Mouse (Mus musculus): Measurements from ENCODE around the gene Zswim3. TPM values are rescaled to one million over a fixed set of nuclear protein-coding genes. Genes with fewer than 3 reads are reported as not detected.
A peak's percentile ranks its signal among the peaks of the same experiment; 100 is the strongest.

The Zswim3 gene
- polyA plus RNA-seq, 1 experiment = 5.9 TPM

DNA sequence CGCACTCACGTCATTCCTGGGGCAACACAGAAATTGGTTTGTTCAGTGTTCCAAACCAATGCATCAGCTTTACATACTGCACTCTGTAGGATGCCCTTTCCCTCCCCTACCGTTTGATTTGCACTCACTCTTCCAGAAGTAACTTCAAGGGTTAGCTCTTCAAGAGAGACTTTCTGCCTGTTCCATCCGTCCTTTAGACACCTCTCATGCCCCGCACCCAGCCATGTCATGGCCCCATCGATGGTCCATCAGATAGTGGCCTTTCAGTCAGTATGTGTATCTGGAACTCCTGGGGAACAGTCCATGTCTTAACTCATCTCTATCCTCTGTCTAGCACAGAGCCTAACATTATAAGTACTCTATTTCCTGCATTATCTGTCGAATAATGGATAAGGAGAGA lies 42.3 kb upstream of the Zswim3 start:
- Histone ChIP-seq H3K4me3 (ENCODE audit: control insufficient read depth, insufficient read depth, low read length) (no peak overlapping the region), H3K4me1 (replicated peaks; ENCODE audit: control insufficient read depth, insufficient read depth, low read length) (no peaks in the 10 kb centered on the region), H3K36me3 (ENCODE audit: control insufficient read depth, insufficient read depth, low read length) (peaks cover 55% of the 10 kb centered on the region), H3K27ac (ENCODE audit: control insufficient read depth, insufficient read depth, low read length) (no peak overlapping the region), H3K27me3 (ENCODE audit: control insufficient read depth, insufficient read depth, low read length) (no peaks in the 10 kb centered on the region)
- TF ChIP-seq CTCF (IDR thresholded peaks at IDR 0.05; ENCODE audit: borderline replicate concordance, control insufficient read depth, extremely low read depth, insufficient read depth, low read length, poor library complexity) (no peak), POLR2A (IDR thresholded peaks at IDR 0.05; ENCODE audit: control insufficient read depth, extremely low read depth, insufficient read depth, low read length, poor library complexity) (no peak)
- no peak for DNase-seq
- 94% methylated on average over 7 of the region's 7 CpGs for WGBS

DNA sequence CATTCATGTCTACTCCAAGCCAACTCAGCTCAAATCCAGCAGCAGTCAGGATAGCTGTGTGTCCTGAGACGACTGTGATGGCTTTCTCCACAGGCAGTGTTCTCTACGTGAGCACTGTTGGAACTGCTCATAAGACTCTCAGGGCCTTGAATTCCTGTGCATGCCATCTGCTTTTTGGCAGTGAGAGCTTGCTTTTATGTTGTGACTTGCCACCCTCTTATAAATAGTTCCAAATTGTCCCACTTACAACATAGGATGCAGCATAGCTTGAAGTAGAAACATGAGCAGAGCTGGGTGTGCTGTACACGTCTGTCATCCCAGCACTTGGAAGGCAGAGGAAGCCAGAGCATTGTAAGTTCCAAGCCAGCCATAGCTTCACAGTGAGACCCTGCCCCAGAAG lies 39.1 kb upstream of the Zswim3 start:
- Histone ChIP-seq H3K36me3 (ENCODE audit: control insufficient read depth, insufficient read depth, low read length) (peaks cover 27% of the 10 kb centered on the region), H3K4me1 (replicated peaks; ENCODE audit: control insufficient read depth, insufficient read depth, low read length) (peaks cover 13% of the 10 kb centered on the region), H3K4me3 (ENCODE audit: control insufficient read depth, insufficient read depth, low read length) (no peak overlapping the region), H3K27ac (ENCODE audit: control insufficient read depth, insufficient read depth, low read length) (no peak overlapping the region), H3K27me3 (ENCODE audit: control insufficient read depth, insufficient read depth, low read length) (no peaks in the 10 kb centered on the region)
- no peak for TF ChIP-seq CTCF (IDR thresholded peaks at IDR 0.05; ENCODE audit: borderline replicate concordance, control insufficient read depth, extremely low read depth, insufficient read depth, low read length, poor library complexity)
- TF ChIP-seq POLR2A (IDR thresholded peaks at IDR 0.05; ENCODE audit: control insufficient read depth, extremely low read depth, insufficient read depth, low read length, poor library complexity) = no peak
- no peak for DNase-seq
- 94% methylated on average over 3 of the region's 3 CpGs for WGBS

DNA sequence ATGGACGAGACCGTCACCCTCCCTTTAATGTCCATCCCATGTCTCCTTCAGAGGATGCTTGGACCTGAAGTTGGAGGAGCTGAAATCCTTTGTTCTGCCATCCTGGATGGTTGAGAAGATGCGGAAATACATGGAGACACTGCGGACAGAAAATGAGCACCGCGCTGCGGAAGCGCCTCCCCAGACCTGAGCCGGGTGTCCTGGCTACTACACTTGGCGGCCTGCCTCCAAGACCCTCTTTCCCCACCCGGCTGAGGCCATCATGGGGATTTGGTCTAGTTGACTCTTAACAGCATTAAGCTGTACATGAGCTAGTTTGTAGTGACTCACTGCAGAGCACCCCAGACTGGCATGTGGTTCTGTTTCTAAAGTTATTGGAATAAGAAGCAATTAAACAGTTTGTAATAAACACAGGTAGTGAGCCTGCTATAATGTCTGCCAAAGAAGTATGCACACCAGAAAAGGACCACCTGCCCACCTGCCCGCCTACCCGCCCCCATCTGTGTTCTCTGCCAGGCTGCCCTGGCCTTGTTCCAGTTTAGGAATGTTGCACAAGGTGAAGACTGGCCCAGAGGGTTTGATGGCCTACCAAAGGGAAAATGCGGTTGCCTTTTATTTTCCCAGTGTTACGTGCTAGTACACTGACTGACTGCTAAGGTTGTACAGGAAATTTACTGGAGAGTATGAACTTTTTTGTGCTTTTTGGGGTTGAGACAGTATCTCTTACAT lies 36.9 kb upstream of the Zswim3 start:
- H3K36me3 ChIP-seq (ENCODE audit: control insufficient read depth, insufficient read depth, low read length) = peaks cover 19% of the 10 kb centered on the region
- H3K27ac ChIP-seq (ENCODE audit: control insufficient read depth, insufficient read depth, low read length) = no peak overlapping the region
- TF ChIP-seq CTCF (IDR thresholded peaks at IDR 0.05; ENCODE audit: borderline replicate concordance, control insufficient read depth, extremely low read depth, insufficient read depth, low read length, poor library complexity) (no peak), POLR2A (IDR thresholded peaks at IDR 0.05; ENCODE audit: control insufficient read depth, extremely low read depth, insufficient read depth, low read length, poor library complexity) (no peak)
- 98% methylated on average over 15 of the region's 15 CpGs for WGBS
- no peaks in the 10 kb centered on the region for H3K27me3 ChIP-seq (ENCODE audit: control insufficient read depth, insufficient read depth, low read length)
- no peak overlapping the region for H3K4me3 ChIP-seq (ENCODE audit: control insufficient read depth, insufficient read depth, low read length)
- H3K4me1 ChIP-seq (replicated peaks; ENCODE audit: control insufficient read depth, insufficient read depth, low read length) = peaks cover 21% of the 10 kb centered on the region
- no peak for DNase-seq

DNA sequence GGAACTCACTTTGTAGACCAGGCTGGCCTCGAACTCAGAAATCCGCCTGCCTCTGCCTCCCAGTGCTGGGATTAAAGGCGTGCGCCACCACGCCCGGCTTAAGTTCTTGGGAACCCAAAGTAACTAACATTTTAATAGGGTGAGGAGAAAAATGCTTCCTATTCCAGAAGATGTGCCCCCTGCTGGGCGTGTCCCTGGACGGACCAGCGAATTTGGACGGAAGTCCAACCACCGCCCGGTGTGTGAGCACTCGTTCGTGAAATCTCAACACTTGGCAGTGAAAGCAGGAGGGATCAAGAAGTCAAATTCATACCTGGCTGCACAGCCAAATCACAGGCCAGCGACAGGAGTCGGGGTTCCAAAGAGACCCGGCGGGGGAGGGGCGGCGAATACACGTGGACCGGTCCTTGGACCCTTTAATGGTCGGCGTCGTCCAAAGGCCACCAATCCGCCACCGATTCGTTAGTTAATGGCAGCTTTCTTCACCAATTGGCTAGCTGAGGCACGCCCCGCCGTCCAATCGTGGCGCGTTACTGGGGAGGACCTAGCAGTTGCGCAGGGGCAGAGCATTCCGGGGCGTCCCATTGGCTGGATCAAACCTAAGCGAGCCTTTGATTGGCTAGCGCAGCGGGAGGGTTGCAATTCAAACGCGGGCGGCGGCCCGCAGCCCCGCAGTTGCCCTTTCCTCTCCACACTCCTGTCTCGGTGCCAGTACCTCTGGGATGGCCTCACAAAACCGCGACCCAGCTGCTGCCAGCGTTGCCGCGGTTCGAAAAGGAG lies 35.5 kb upstream of the Zswim3 start, which contains the start of gene Ube2c:
Ube2c (plus strand) TSS at position 641 of the 780 bp plus-strand sequence.
- Histone ChIP-seq H3K36me3 (ENCODE audit: control insufficient read depth, insufficient read depth, low read length) (peaks cover 16% of the 10 kb centered on the region; the same call in 1 of the 2 replicates), H3K4me1 (replicated peaks; ENCODE audit: control insufficient read depth, insufficient read depth, low read length) (peaks cover 21% of the 10 kb centered on the region), H3K4me3 (ENCODE audit: control insufficient read depth, insufficient read depth, low read length) (peak within 1 kb of the TSS; percentile 77), H3K27ac (ENCODE audit: control insufficient read depth, insufficient read depth, low read length) (no peak within 1 kb of the TSS), H3K27me3 (ENCODE audit: control insufficient read depth, insufficient read depth, low read length) (no peaks in the 10 kb centered on the region)
- DNase-seq = peak; percentile 98
- WGBS = 2% methylated on average over 53 of the region's 53 CpGs
- no peak for TF ChIP-seq POLR2A (IDR thresholded peaks at IDR 0.05; ENCODE audit: control insufficient read depth, extremely low read depth, insufficient read depth, low read length, poor library complexity)
- no peak for TF ChIP-seq CTCF (IDR thresholded peaks at IDR 0.05; ENCODE audit: borderline replicate concordance, control insufficient read depth, extremely low read depth, insufficient read depth, low read length, poor library complexity)

GRCm38 (mm10) chr2:164770279-164770678 lies 34.6 kb upstream of the Zswim3 start:
- peaks cover 16% of the 10 kb centered on the region; the same call in 1 of the 2 replicates for H3K36me3 ChIP-seq (ENCODE audit: control insufficient read depth, insufficient read depth, low read length)
- TF ChIP-seq CTCF (IDR thresholded peaks at IDR 0.05; ENCODE audit: borderline replicate concordance, control insufficient read depth, extremely low read depth, insufficient read depth, low read length, poor library complexity) (no peak), POLR2A (IDR thresholded peaks at IDR 0.05; ENCODE audit: control insufficient read depth, extremely low read depth, insufficient read depth, low read length, poor library complexity) (no peak)
- H3K4me3 ChIP-seq (ENCODE audit: control insufficient read depth, insufficient read depth, low read length) = peak overlapping the region; percentile 71
- H3K27me3 ChIP-seq (ENCODE audit: control insufficient read depth, insufficient read depth, low read length) = no peaks in the 10 kb centered on the region
- H3K4me1 ChIP-seq (replicated peaks; ENCODE audit: control insufficient read depth, insufficient read depth, low read length) = peaks cover 21% of the 10 kb centered on the region
- no peak for DNase-seq
- H3K27ac ChIP-seq (ENCODE audit: control insufficient read depth, insufficient read depth, low read length) = no peak overlapping the region
- 2% methylated on average over 15 of the region's 15 CpGs for WGBS

GRCm38 (mm10) chr2:164771123-164771522 lies 33.8 kb upstream of the Zswim3 start:
- 87% methylated on average over 8 of the region's 8 CpGs for WGBS
- no peak for TF ChIP-seq CTCF (IDR thresholded peaks at IDR 0.05; ENCODE audit: borderline replicate concordance, control insufficient read depth, extremely low read depth, insufficient read depth, low read length, poor library complexity)
- no peak for TF ChIP-seq POLR2A (IDR thresholded peaks at IDR 0.05; ENCODE audit: control insufficient read depth, extremely low read depth, insufficient read depth, low read length, poor library complexity)
- peaks cover 21% of the 10 kb centered on the region for H3K4me1 ChIP-seq (replicated peaks; ENCODE audit: control insufficient read depth, insufficient read depth, low read length)
- peaks cover 16% of the 10 kb centered on the region; the same call in 1 of the 2 replicates for H3K36me3 ChIP-seq (ENCODE audit: control insufficient read depth, insufficient read depth, low read length)
- peak overlapping the region; percentile 71; the same call in 1 of the 2 replicates for H3K4me3 ChIP-seq (ENCODE audit: control insufficient read depth, insufficient read depth, low read length)
- H3K27me3 ChIP-seq (ENCODE audit: control insufficient read depth, insufficient read depth, low read length) = no peaks in the 10 kb centered on the region
- no peak for DNase-seq
- no peak overlapping the region for H3K27ac ChIP-seq (ENCODE audit: control insufficient read depth, insufficient read depth, low read length)
